Mouse (Mus musculus): ENCODE data around the gene Irgm2. TPM values are rescaled to one million over a fixed set of nuclear protein-coding genes. Genes with fewer than 3 reads are reported as not detected.
"Not testable (repeated sequence)": the region's sequence is repeated elsewhere in the genome, so short reads cannot be mapped to it uniquely, and the experiment has no call there.

Gene Irgm2
- total RNA-seq, 1 experiment: 0.54 TPM

- Histone ChIP-seq H3K4me3 (ENCODE audit: insufficient read depth in 1 of 2, low read depth in 1 of 2, low read length in 2 of 2, poor library complexity in 1 of 2, severe bottlenecking in 1 of 2) (no peak overlapping the region), H3K4me1 (ENCODE audit: control insufficient read depth in 2 of 2, insufficient read depth in 2 of 2, low read length in 2 of 2, poor library complexity in 1 of 2) (peaks cover 0 to 3% of the 10 kb centered on the region in 2 experiments; a peak in 1 of 4 replicates), H3K9me3 (ENCODE audit: control insufficient read depth, insufficient read depth, low read depth, low read length) (no peaks in the 10 kb centered on the region), H3K9ac (ENCODE audit: insufficient read depth, low read depth, low read length, poor library complexity, severe bottlenecking) (no peak overlapping the region), H3K27ac (ENCODE audit: insufficient read depth, low read depth, low read length, poor library complexity, severe bottlenecking) (no peak overlapping the region), H3K36me3 (ENCODE audit: control insufficient read depth, insufficient read depth, low read length, poor library complexity, severe bottlenecking) (no peaks in the 10 kb centered on the region)
- no peak for DNase-seq (ENCODE audit: low read depth, low spot score)
- in situ Hi-C loops (cut with MboI; ENCODE audit: low sequenced_read_pairs in 2 of 2, unreplicated experiment in 2 of 2): no loop called here
- TF ChIP-seq CHD2 (IDR thresholded peaks at IDR 0.05; ENCODE audit: low read depth, low read length) (no peak), ZC3H11A (IDR thresholded peaks at IDR 0.05; ENCODE audit: borderline replicate concordance, low read depth, low read length) (no peak), MAFK (IDR thresholded peaks at IDR 0.05; ENCODE audit: insufficient read depth, low read depth, low read length) (no peak), HCFC1 (IDR thresholded peaks at IDR 0.05; ENCODE audit: borderline replicate concordance, insufficient read depth, low read length) (no peak), ZNF384 (IDR thresholded peaks at IDR 0.05; ENCODE audit: low read depth, low read length) (no peak)
These were observed 31.0 kb downstream of the Irgm2 start for GRCm38 (mm10) chr11:58230396-58230910.

DNA sequence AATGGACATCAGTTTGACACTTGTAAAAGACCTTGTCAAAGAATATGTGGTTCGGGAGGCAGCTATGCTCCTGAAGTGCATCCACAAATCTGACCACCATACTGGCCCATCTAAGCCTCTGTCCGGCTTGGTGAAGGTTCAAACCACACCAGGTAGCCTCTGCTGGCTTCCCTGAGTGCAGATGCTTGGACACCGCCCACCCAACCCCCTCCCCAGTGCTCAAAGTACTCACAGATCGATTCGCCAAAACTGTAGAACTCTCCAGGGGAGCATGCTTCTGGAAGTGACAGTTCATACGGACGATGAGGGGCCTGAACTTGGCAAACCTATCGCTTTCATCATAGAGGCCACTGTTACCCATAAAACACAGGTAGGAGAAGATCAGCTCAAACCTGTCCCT, 31.7 kb downstream of the Irgm2 start:
- no peaks in the 10 kb centered on the region for H3K9me3 ChIP-seq (ENCODE audit: control insufficient read depth, insufficient read depth, low read depth, low read length)
- in situ Hi-C loops (cut with MboI; ENCODE audit: low sequenced_read_pairs in 2 of 2, unreplicated experiment in 2 of 2): no loop called here
- DNase-seq (ENCODE audit: low read depth, low spot score): no peak
- no peaks in the 10 kb centered on the region for H3K36me3 ChIP-seq (ENCODE audit: control insufficient read depth, insufficient read depth, low read length, poor library complexity, severe bottlenecking)
- H3K27ac ChIP-seq (ENCODE audit: insufficient read depth, low read depth, low read length, poor library complexity, severe bottlenecking): no peak overlapping the region
- H3K4me3 ChIP-seq (ENCODE audit: insufficient read depth in 1 of 2, low read depth in 1 of 2, low read length in 2 of 2, poor library complexity in 1 of 2, severe bottlenecking in 1 of 2): no peak overlapping the region
- TF ChIP-seq HCFC1 (IDR thresholded peaks at IDR 0.05; ENCODE audit: borderline replicate concordance, insufficient read depth, low read length) (no peak), MAFK (IDR thresholded peaks at IDR 0.05; ENCODE audit: insufficient read depth, low read depth, low read length) (no peak), CHD2 (IDR thresholded peaks at IDR 0.05; ENCODE audit: low read depth, low read length) (no peak), ZC3H11A (IDR thresholded peaks at IDR 0.05; ENCODE audit: borderline replicate concordance, low read depth, low read length) (no peak), ZNF384 (IDR thresholded peaks at IDR 0.05; ENCODE audit: low read depth, low read length) (no peak)
- no peak overlapping the region for H3K9ac ChIP-seq (ENCODE audit: insufficient read depth, low read depth, low read length, poor library complexity, severe bottlenecking)
- no peaks in the 10 kb centered on the region for H3K4me1 ChIP-seq (ENCODE audit: control insufficient read depth in 2 of 2, insufficient read depth in 2 of 2, low read length in 2 of 2, poor library complexity in 1 of 2)

- H3K4me3 ChIP-seq (ENCODE audit: insufficient read depth in 1 of 2, low read depth in 1 of 2, low read length in 2 of 2, poor library complexity in 1 of 2, severe bottlenecking in 1 of 2); H3K4me1 ChIP-seq (ENCODE audit: control insufficient read depth in 2 of 2, insufficient read depth in 2 of 2, low read length in 2 of 2, poor library complexity in 1 of 2); DNase-seq (ENCODE audit: low read depth, low spot score); H3K27ac ChIP-seq (ENCODE audit: insufficient read depth, low read depth, low read length, poor library complexity, severe bottlenecking); in situ Hi-C loops (cut with MboI; ENCODE audit: low sequenced_read_pairs in 2 of 2, unreplicated experiment in 2 of 2); H3K9me3 ChIP-seq (ENCODE audit: control insufficient read depth, insufficient read depth, low read depth, low read length); H3K36me3 ChIP-seq (ENCODE audit: control insufficient read depth, insufficient read depth, low read length, poor library complexity, severe bottlenecking); H3K9ac ChIP-seq (ENCODE audit: insufficient read depth, low read depth, low read length, poor library complexity, severe bottlenecking): not testable (repeated sequence)
These were observed 35.1 kb downstream of the Irgm2 start for GRCm38 (mm10) chr11:58234551-58234950.

DNA sequence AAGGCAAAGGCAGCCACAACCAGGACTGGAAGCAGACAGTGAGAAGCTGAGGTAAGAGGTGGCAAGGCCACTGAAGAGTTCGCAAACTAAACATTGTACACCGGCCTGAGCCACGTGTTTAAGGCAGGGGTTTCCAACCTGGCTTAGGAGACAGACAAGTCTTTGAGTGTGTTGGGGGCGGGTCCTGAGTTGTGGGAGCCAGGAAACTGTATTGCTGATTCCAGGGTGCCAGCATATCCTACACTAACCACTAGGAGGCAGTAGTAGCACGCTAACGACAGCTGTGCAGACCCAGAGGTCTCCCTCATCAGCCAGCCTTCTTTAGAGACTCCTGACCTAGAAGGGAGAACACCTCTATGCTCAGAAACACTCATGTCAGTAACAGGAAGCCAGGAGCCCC, 35.7 kb downstream of the Irgm2 start:
- no peaks in the 10 kb centered on the region for H3K9me3 ChIP-seq (ENCODE audit: control insufficient read depth, insufficient read depth, low read depth, low read length)
- H3K27ac ChIP-seq (ENCODE audit: insufficient read depth, low read depth, low read length, poor library complexity, severe bottlenecking): no peak overlapping the region
- in situ Hi-C loops (cut with MboI; ENCODE audit: low sequenced_read_pairs in 2 of 2, unreplicated experiment in 2 of 2): no loop called here
- peak; percentile 86 for DNase-seq (ENCODE audit: low read depth, low spot score)
- no peak for TF ChIP-seq MAFK (IDR thresholded peaks at IDR 0.05; ENCODE audit: insufficient read depth, low read depth, low read length)
- TF ChIP-seq CHD2 (IDR thresholded peaks at IDR 0.05; ENCODE audit: low read depth, low read length): no peak
- peak; percentile 79 for TF ChIP-seq ZC3H11A (IDR thresholded peaks at IDR 0.05; ENCODE audit: borderline replicate concordance, low read depth, low read length)
- TF ChIP-seq HCFC1 (IDR thresholded peaks at IDR 0.05; ENCODE audit: borderline replicate concordance, insufficient read depth, low read length): no peak
- TF ChIP-seq ZNF384 (IDR thresholded peaks at IDR 0.05; ENCODE audit: low read depth, low read length): no peak
- H3K4me1 ChIP-seq (ENCODE audit: control insufficient read depth in 2 of 2, insufficient read depth in 2 of 2, low read length in 2 of 2, poor library complexity in 1 of 2): peaks cover 0 to 2% of the 10 kb centered on the region in 2 experiments; a peak in 1 of 4 replicates
- H3K4me3 ChIP-seq (ENCODE audit: insufficient read depth in 1 of 2, low read depth in 1 of 2, low read length in 2 of 2, poor library complexity in 1 of 2, severe bottlenecking in 1 of 2): no peak overlapping the region
- no peaks in the 10 kb centered on the region for H3K36me3 ChIP-seq (ENCODE audit: control insufficient read depth, insufficient read depth, low read length, poor library complexity, severe bottlenecking)
- no peak overlapping the region for H3K9ac ChIP-seq (ENCODE audit: insufficient read depth, low read depth, low read length, poor library complexity, severe bottlenecking)
